Mouse (Mus musculus): ENCODE measurements around the gene Mbd6.
A peak's percentile ranks its signal among the peaks of the same experiment; 100 is the strongest.
"Not testable (repeated sequence)": the region's sequence is repeated elsewhere in the genome, so short reads cannot be mapped to it uniquely, and the experiment has no call there.

Mbd6 gene

GRCm38 (mm10) chr10:127312356-127312676, 23.5 kb upstream of the Mbd6 start:
- DNase-seq, result peak; percentile 78

DNA sequence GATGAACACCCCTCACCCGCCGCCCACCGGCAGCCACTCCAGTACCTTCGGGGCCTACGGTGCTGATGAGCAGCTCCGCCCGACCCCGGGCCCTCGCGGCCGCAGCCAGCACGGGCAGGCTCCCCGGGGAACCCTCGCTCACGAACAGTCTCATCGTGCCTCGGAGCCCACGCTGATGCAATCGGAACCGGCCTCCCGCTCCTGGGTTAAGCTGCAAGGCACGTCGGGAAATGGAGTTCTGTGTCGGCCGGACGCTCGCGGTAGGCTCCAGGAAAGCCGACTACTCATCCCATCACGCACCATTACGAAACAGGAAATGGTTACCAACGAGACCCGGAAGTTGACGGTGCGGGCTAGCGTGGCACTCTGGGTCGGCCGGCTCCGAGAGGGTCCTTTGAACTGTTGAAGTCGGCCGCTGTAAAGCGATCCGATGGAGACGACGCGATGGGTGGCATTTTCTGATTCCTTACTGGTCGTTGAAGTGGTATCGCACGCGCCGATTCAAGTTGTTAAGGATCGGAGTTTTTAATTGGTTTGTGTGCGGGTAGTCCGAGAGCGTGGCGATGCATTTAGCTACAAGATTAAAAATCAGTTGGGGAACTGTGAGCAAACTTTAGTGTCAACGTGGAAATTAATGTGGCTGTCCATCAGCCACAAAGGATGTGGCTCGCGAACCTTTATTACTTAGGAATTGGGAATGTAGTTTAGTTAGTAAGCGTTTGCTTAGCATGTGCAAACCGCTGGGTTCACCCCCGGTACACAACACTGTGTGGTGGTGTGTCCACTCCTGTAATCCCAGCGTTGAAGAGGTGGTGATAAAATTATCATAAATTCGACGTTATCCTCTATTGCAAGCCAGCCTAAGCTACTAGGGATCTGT, 22.9 kb upstream of the Mbd6 start, which contains the start of gene Mars:
TSS of gene Mars (minus strand) at position 311 of the 880 bp plus-strand sequence.
- DNase-seq, result peak; percentile 83

- DNase-seq, result no peak
Measured at GRCm38 (mm10) chr10:127310523-127311475, 22.0 kb upstream of the Mbd6 start.

DNA sequence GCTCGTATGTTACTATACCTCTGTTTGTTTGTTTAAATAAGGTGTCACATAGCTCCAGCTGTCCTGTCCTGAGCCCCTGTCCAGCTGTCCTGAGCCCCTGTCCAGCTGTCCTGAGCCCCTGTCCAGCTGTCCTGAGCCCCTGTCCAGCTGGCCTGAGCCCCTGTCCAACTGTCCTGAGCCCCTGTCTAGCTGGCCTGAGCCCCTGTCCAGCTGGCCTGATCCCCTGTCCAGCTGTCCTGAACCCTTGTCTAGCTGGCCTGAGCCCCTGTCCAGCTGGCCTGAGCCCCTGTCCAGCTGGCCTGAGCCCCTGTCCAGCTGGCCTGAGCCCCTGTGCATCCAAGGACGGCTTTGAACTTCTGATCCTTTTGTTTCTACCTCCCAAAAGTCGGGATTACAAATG, 20.3 kb upstream of the Mbd6 start:
- not testable (repeated sequence) for DNase-seq

DNA sequence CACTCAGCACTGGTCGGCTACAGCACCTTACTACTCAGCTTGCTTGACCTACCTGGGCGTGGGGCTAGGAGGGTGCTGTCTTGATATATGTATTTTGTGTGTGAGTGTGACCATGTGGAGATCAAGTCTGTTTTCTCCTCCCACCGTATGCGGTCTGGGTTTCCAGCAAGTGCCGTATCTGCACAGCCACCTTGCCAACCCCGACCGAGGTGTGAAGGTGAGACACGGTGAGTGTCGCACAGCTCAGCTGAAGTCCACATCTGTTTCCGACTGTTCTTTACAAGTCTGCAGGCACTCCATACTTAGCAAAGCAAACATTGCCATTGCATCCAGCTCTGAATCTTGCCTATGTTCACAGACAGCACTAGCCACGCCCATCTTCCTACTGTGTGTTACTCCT, 14.3 kb upstream of the Mbd6 start:
- DNase-seq, result no peak

DNA sequence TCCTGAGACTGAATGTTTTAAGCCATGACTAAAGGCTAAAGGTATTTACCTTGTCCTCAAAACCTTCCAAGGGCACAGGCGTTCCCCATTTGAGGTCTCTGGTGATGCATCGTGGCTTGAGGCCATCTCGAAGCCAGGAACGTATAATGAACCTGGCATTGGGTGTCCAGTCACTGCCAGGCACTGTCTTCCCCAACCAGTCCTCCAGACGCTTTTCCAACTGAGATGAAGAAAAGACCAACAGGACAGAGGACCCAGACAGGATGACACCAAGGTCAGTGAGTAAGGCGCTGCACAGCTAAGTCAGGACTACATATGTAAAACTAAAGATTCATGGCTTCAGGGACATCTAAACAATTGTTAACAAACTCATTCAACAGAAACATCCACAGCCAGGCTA, 11.5 kb upstream of the Mbd6 start:
- DNase-seq, result no peak

- DNase-seq, result no peak
Measured at GRCm38 (mm10) chr10:127297015-127297871, 8.4 kb upstream of the Mbd6 start.

DNA sequence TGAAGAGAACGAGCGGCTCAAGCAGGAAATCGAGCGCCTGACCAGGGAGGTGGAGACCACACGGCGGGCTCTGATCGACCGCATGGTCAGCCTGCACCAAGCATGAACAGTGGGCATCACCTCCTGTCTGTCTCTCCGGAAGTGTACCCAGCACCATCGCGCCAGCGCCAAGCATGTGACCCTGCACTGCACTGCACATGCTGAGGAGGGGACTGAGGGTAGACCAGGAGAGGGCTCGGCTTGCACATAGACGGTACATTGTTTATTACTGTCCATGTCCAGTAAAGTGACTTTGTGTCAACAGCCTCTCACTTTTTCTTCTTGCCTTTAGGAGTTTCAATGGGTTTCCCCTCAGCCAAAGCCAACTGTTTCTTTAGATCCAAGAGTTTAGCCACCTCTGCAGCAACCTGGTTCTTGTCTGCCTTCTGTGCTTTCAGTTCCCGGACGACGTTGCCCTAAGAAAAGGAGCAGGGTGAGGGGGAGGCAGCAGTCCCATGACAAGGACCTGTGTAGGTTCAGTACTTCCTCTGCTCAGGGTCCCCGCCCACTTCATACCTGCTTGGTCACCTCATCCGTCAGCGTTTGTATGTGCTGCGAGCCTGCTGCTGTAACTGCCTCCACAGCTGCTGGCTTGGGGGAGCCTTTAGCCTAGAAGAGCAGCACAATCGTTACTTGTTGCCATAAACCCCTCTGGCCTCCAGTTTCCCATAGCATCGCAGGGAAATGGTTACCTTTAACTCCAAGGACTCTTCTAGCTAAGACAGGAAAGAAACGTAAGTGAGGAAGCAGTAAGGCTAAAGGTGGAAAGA, 7.4 kb upstream of the Mbd6 start:
- DNase-seq, result no peak

- no peak for DNase-seq
Measured at GRCm38 (mm10) chr10:127294895-127295510, 6.2 kb upstream of the Mbd6 start.

GRCm38 (mm10) chr10:127293590-127294113, 4.8 kb upstream of the Mbd6 start:
- DNase-seq, result no peak

- DNase-seq, result no peak
Measured at GRCm38 (mm10) chr10:127292987-127293538, 4.2 kb upstream of the Mbd6 start.

- no peak for DNase-seq
Measured at GRCm38 (mm10) chr10:127291881-127292638, 3.2 kb upstream of the Mbd6 start.

- DNase-seq, result no peak
Measured at GRCm38 (mm10) chr10:127290930-127291880, 2.4 kb upstream of the Mbd6 start.

DNA sequence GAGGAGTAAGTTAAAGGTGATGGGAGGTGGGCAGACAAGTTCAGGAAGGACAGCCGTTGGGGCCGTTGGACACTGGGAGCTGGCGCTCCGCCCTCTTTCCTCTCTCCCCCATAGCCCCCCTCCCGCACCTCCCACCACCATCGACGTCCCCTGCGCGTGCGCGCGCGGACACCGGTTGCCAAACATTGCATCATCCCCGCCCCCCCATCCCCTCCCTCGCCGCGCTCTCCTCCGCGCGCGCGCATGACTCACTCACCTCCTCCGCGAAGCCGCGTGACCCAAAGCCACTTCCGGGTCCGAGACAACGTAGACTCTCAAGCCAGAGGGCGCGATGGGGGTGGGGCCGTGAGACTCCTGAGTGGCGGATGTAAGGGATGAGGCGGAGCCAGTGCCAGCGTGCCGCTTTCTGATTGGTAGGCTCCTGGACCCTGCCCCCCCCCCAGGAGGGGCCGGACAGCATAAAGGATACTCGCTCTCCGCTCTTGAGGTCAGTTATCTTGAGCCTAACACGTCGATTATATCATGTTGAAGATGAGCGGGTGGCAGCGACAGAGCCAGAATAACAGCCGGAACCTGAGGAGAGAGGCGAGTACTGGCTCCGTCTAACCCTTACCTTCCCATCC, 1.6 kb upstream of the Mbd6 start:
- peak; percentile 99 for DNase-seq

GRCm38 (mm10) chr10:127289573-127290191, 864 bp upstream of the Mbd6 start:
- DNase-seq, result no peak

DNA sequence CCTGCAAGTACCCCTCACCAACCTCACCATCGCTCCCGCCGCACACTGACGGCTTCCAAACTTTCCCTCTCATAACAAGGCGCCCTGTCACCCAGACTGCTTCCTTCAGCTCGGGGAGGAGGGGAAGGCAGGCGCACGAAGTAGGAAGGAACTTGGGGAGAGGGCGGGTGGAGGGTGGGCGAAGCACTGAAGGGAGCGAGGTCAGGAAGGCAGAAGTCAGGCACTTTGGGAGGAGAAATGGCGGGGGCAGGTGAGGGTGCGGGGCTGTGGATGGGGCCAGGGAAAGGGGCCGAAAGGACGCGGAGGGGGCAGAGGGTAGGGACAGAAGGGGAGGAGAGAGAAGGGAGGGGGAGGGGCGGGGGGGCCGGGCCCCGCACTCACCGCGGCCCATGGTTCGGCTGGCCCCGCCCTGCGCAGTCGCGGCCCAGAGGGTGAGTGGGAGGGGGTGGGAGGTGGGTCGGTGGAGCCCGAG, 454 bp downstream of the Mbd6 start:
- DNase-seq, result peak; percentile 45

GRCm38 (mm10) chr10:127287936-127288293, 903 bp downstream of the Mbd6 start:
- no peak for DNase-seq
